ENCODE assay signal across 8 mouse cellular contexts in genomic region chr17:15831810-15832209, GRCm38 (mm10). TPM values are rescaled to one million over a fixed set of nuclear protein-coding genes. Genes with fewer than 3 reads are reported as not detected.
DNase-seq lines count a peak whose midpoint lies in the region; TF ChIP-seq lines count a peak whose summit lies in the region.

No protein-coding gene starts in this region.

- peak; percentile 64 for DNase-seq in adrenal gland, postnatal 10 days
- no peak for DNase-seq in adrenal gland, postnatal 4 days (ENCODE audit: low spot score in 2 of 2)
- no peak for DNase-seq in left cerebral cortex, adult 2 months (ENCODE audit: extremely low spot score in 1 of 2, low spot score in 2 of 2)
- DNase-seq in left cerebral cortex, postnatal 25 days (ENCODE audit: low spot score in 2 of 2) = no peak
- peak; percentile 37 for DNase-seq in c-Kit-positive CD71-positive TER-119-positive erythroid progenitor cells, embryonic 14.5 days (ENCODE audit: low spot score)
- DNase-seq in lung, adult 2 months = no peak
- no peak for DNase-seq in ovary, postnatal 14 days (ENCODE audit: low spot score)
- no peak for DNase-seq in adrenal gland, adult 18-20 months (ENCODE audit: low spot score in 2 of 2)

- whole genome bisulfite sequencing in lung, adult 2 months = 22% methylated on average over 8 of the region's 8 CpGs

- intact Hi-C loops in left cerebral cortex, adult 2 months (cut with DNase I) = no loop called here
- intact Hi-C loops in left cerebral cortex, postnatal 25 days (cut with DNase I) = no loop called here

- TF ChIP-seq POLR2A in lung, adult 2 months (IDR thresholded peaks at IDR 0.05; ENCODE audit: borderline replicate concordance, extremely low read depth, low read depth, low read length) = no peak

- peaks cover 7% of the 10 kb centered on the region for H3K4me1 ChIP-seq in lung, adult 2 months (ENCODE audit: control insufficient read depth, insufficient read depth, low read length)

- no peak overlapping the region for H3K27ac ChIP-seq in left cerebral cortex, adult 2 months

- no peak overlapping the region for H3K4me3 ChIP-seq in left cerebral cortex, adult 2 months
- H3K4me3 ChIP-seq in lung, adult 2 months (replicated peaks; ENCODE audit: extremely low read depth, low read depth, low read length) = no peak overlapping the region

- TF ChIP-seq CTCF in left cerebral cortex, adult 2 months (IDR thresholded peaks at IDR 0.05) = peak; percentile 61
- TF ChIP-seq CTCF in lung, adult 2 months (IDR thresholded peaks at IDR 0.05; ENCODE audit: insufficient read depth, low read length) = peak; percentile 12; the same call in 1 of the 2 replicates

RNA-seq across cellular contexts. Expression of gene Rgmb, which starts 1.0 kb away (rescaled TPM):
- 10 to 100 TPM; 21.7 to 26.4 TPM for total RNA-seq in adrenal gland, postnatal 10 days (2021)
- 10 to 100 TPM; 20.5 to 25.1 TPM for total RNA-seq in adrenal gland, postnatal 4 days (2021)
- total RNA-seq in left cerebral cortex, adult 2 months (2021) = 10 to 100 TPM; 71.0 to 75.1 TPM
- total RNA-seq in left cerebral cortex, postnatal 25 days (2021) = 10 to 100 TPM; 62.6 to 66.2 TPM
- polyA plus RNA-seq in lung, adult 2 months (2012; rRNA removed) = 41.4 and 65.1 TPM in 2 replicates
- total RNA-seq in adrenal gland, adult 18-20 months (2021) = 10 to 100 TPM; 14.5 to 14.6 TPM

Comparison
In these comparisons a context has a peak if more than half of its experiments do, and no peak if none do; other contexts are left out.
1. DNase-seq: peak in adrenal gland, postnatal 10 days (single experiment) and c-Kit-positive CD71-positive TER-119-positive erythroid progenitor cells, embryonic 14.5 days (single experiment); none in adrenal gland, postnatal 4 days (0 of 2), left cerebral cortex, adult 2 months (0 of 2), left cerebral cortex, postnatal 25 days (0 of 2), lung, adult 2 months (single experiment), ovary, postnatal 14 days (single experiment) and adrenal gland, adult 18-20 months (0 of 2).